Comparison of ENCODE assay signal across 22 mouse cellular contexts in genomic region chrX:142115779-142116178, GRCm38 (mm10).
DNase-seq lines count a peak whose midpoint lies in the region; ATAC-seq and TF ChIP-seq lines count a peak whose summit lies in the region.
"Had no signal": no experiment of that assay in that cellular context is flagged by ENCODE, and none has a peak within 500 bp of the region (broad histone marks: within the 10 kb centered on the region; RNA-seq: fewer than 3 reads in every experiment).

No protein-coding gene starts in this region.

- peaks cover 92% of the 10 kb centered on the region for H3K27me3 ChIP-seq in forebrain, embryonic 10.5 days (ENCODE audit: poor library complexity, severe bottlenecking)
- H3K27me3 ChIP-seq in forebrain, postnatal 0 days (ENCODE audit: insufficient read depth, low read length): no peaks in the 10 kb centered on the region
- no peaks in the 10 kb centered on the region for H3K27me3 ChIP-seq in cerebellum, adult 2 months (ENCODE audit: control insufficient read depth, insufficient read depth, low read length)
- H3K27me3 ChIP-seq: forebrain, embryonic 15.5 days had no signal

- H3K4me2 ChIP-seq in forebrain, postnatal 0 days (ENCODE audit: low read depth): no peak overlapping the region
- H3K4me2 ChIP-seq: embryonic facial prominence, embryonic 12.5 days; forebrain, embryonic 13.5 days; forebrain, embryonic 15.5 days had no signal

- no peak overlapping the region for H3K4me3 ChIP-seq in forebrain, embryonic 10.5 days
- no peak overlapping the region for H3K4me3 ChIP-seq in forebrain, postnatal 0 days (ENCODE audit: low read depth, low read length)
- H3K4me3 ChIP-seq in cerebellum, adult 2 months (replicated peaks; ENCODE audit: insufficient read depth, low read depth, low read length): no peak overlapping the region
- H3K4me3 ChIP-seq: embryonic facial prominence, embryonic 10.5 days; embryonic facial prominence, embryonic 12.5 days; forebrain, embryonic 13.5 days; forebrain, embryonic 15.5 days had no signal

- no peak overlapping the region for H3K9ac ChIP-seq in forebrain, postnatal 0 days
- H3K9ac ChIP-seq: embryonic facial prominence, embryonic 12.5 days; forebrain, embryonic 13.5 days; forebrain, embryonic 15.5 days had no signal

- ATAC-seq in forebrain, postnatal 0 days: no peak
- ATAC-seq: activated CD4-positive, CD25-positive, alpha-beta regulatory T cell, adult 4 months; forebrain, embryonic 13.5 days; forebrain, embryonic 15.5 days; Patski had no signal

- TF ChIP-seq POLR2A in brain, embryonic 14.5 days (IDR thresholded peaks at IDR 0.05; ENCODE audit: borderline replicate concordance, extremely low read depth, insufficient read depth, insufficient read length, poor library complexity, severe bottlenecking): no peak
- TF ChIP-seq POLR2A in cerebellum, adult 2 months (IDR thresholded peaks at IDR 0.05; ENCODE audit: borderline replicate concordance, insufficient read depth, low read length): no peak

- no peaks in the 10 kb centered on the region for H3K9me3 ChIP-seq in forebrain, embryonic 10.5 days
- no peaks in the 10 kb centered on the region for H3K9me3 ChIP-seq in forebrain, postnatal 0 days (ENCODE audit: low read length)
- H3K9me3 ChIP-seq: embryonic facial prominence, embryonic 10.5 days; embryonic facial prominence, embryonic 12.5 days; forebrain, embryonic 13.5 days; forebrain, embryonic 15.5 days; G1E had no signal

- peaks cover 12% of the 10 kb centered on the region for H3K4me1 ChIP-seq in forebrain, embryonic 10.5 days
- no peaks in the 10 kb centered on the region for H3K4me1 ChIP-seq in forebrain, postnatal 0 days (ENCODE audit: insufficient read depth)
- H3K4me1 ChIP-seq in cerebellum, adult 2 months (ENCODE audit: control insufficient read depth, insufficient read depth, low read length): no peaks in the 10 kb centered on the region
- H3K4me1 ChIP-seq: embryonic facial prominence, embryonic 10.5 days; embryonic facial prominence, embryonic 12.5 days; forebrain, embryonic 13.5 days; forebrain, embryonic 15.5 days had no signal

- DNase-seq in forebrain, embryonic 10.5 days (ENCODE audit: extremely low spot score, low spot score): peak; percentile 15
- DNase-seq in forebrain, postnatal 0 days: no peak
- DNase-seq in ES-CJ7 (ENCODE audit: low read depth, low spot score) (peak; percentile 9), R1 (ENCODE audit: low read depth, low spot score) (peak; percentile 50)
- DNase-seq in brain, embryonic 14.5 days (ENCODE audit: low read depth): peak; percentile 19
- DNase-seq in cerebellum, adult 2 months: no peak
- DNase-seq in spleen, postnatal 14 days (ENCODE audit: low spot score in 2 of 2): no peak
- DNase-seq: adrenal gland, adult 8-10 months; adrenal gland, postnatal 14 days; adrenal gland, postnatal 36 days; cerebellum, adult 11 months; cerebellum, adult 18-20 months; cerebellum, adult 9-10 months; cerebellum, postnatal 10 days; cerebellum, postnatal 25 days had no signal

- H3K27ac ChIP-seq in forebrain, embryonic 10.5 days: no peak overlapping the region
- no peak overlapping the region for H3K27ac ChIP-seq in forebrain, postnatal 0 days (ENCODE audit: low read depth, low read length)
- H3K27ac ChIP-seq in cerebellum, adult 2 months (ENCODE audit: insufficient read depth, low read length): no peak overlapping the region
- H3K27ac ChIP-seq: embryonic facial prominence, embryonic 10.5 days; embryonic facial prominence, embryonic 12.5 days; forebrain, embryonic 13.5 days; forebrain, embryonic 15.5 days had no signal

- TF ChIP-seq CTCF in forebrain, postnatal 0 days (IDR thresholded peaks at IDR 0.05; ENCODE audit: low read depth): no peak
- no peak for TF ChIP-seq CTCF in brain, embryonic 14.5 days (IDR thresholded peaks at IDR 0.05; ENCODE audit: borderline replicate concordance, extremely low read depth, insufficient read depth, insufficient read length)
- no peak for TF ChIP-seq CTCF in cerebellum, adult 2 months (IDR thresholded peaks at IDR 0.05; ENCODE audit: borderline replicate concordance, insufficient read depth, low read depth, low read length)

- H3K36me3 ChIP-seq in forebrain, embryonic 10.5 days (replicated peaks): no peaks in the 10 kb centered on the region
- H3K36me3 ChIP-seq in forebrain, postnatal 0 days (ENCODE audit: insufficient read depth): no peaks in the 10 kb centered on the region
- H3K36me3 ChIP-seq: embryonic facial prominence, embryonic 10.5 days; embryonic facial prominence, embryonic 12.5 days; forebrain, embryonic 15.5 days; G1E had no signal

Comparison
In these comparisons a context has a peak if more than half of its experiments do, and no peak if none do; other contexts are left out.
1. DNase-seq: peak in forebrain, embryonic 10.5 days (single experiment), ES-CJ7 (single experiment), R1 (single experiment) and brain, embryonic 14.5 days (single experiment); none in forebrain, postnatal 0 days (single experiment), cerebellum, adult 2 months (0 of 2) and spleen, postnatal 14 days (0 of 2).